Comparison of ENCODE assay signal across 31 mouse cellular contexts in genomic region chr5:98430060-98430459, GRCm38 (mm10).
A peak's percentile ranks its signal among the peaks of the same experiment; 100 is the strongest.
DNase-seq lines count a peak whose midpoint lies in the region; ATAC-seq and TF ChIP-seq lines count a peak whose summit lies in the region.
"Had no signal": no experiment of that assay in that cellular context is flagged by ENCODE, and none has a peak within 500 bp of the region (broad histone marks: within the 10 kb centered on the region; RNA-seq: fewer than 3 reads in every experiment).

No protein-coding gene starts in this region.

- H3K79me2 ChIP-seq in myocyte (ENCODE audit: control insufficient read depth, insufficient read depth) = no peaks in the 10 kb centered on the region

- TF ChIP-seq POLR2A in myocyte (IDR thresholded peaks at IDR 0.05; ENCODE audit: insufficient read length, low read depth) = no peak

- 67% methylated on average over 7 of the region's 7 CpGs for WGBS in hindbrain, embryonic 14.5 days
- WGBS in midbrain, embryonic 14.5 days = 76% methylated on average over 7 of the region's 7 CpGs

- H3K4me1 ChIP-seq in hindbrain, embryonic 14.5 days (replicated peaks; ENCODE audit: control insufficient read depth, insufficient read depth, low read length) = no peaks in the 10 kb centered on the region
- H3K4me1 ChIP-seq in midbrain, embryonic 14.5 days (ENCODE audit: control insufficient read depth, insufficient read depth, low read length) = no peaks in the 10 kb centered on the region
- H3K4me1 ChIP-seq: embryonic facial prominence, embryonic 13.5 days; forebrain, embryonic 12.5 days; heart, embryonic 13.5 days; liver, embryonic 12.5 days; megakaryocyte, embryonic 14.5 days; midbrain, embryonic 12.5 days had no signal

- no peak overlapping the region for H3K27ac ChIP-seq in hindbrain, embryonic 14.5 days
- no peak overlapping the region for H3K27ac ChIP-seq in midbrain, embryonic 14.5 days (replicated peaks; ENCODE audit: low read depth, low read length)
- H3K27ac ChIP-seq: embryonic facial prominence, embryonic 13.5 days; forebrain, embryonic 12.5 days; heart, embryonic 13.5 days; liver, embryonic 12.5 days; midbrain, embryonic 12.5 days; stomach, postnatal 0 days had no signal

- H3K9me3 ChIP-seq in hindbrain, embryonic 14.5 days (ENCODE audit: control insufficient read depth, low read length) = no peaks in the 10 kb centered on the region
- no peaks in the 10 kb centered on the region for H3K9me3 ChIP-seq in midbrain, embryonic 14.5 days (ENCODE audit: control insufficient read depth, low read length)
- H3K9me3 ChIP-seq: embryonic facial prominence, embryonic 13.5 days; forebrain, embryonic 12.5 days; liver, embryonic 12.5 days; midbrain, embryonic 12.5 days had no signal

- ATAC-seq in hindbrain, embryonic 14.5 days (ENCODE audit: low FRiP score) = no peak
- ATAC-seq in midbrain, embryonic 14.5 days (ENCODE audit: low FRiP score, low TSS enrichment) = no peak
- ATAC-seq: activated CD4-positive, CD25-positive, alpha-beta regulatory T cell, adult 4 months; forebrain, postnatal 0 days; hindbrain, embryonic 16.5 days; liver, embryonic 12.5 days; liver, postnatal 0 days had no signal

- H3K9ac ChIP-seq in hindbrain, embryonic 14.5 days = no peak overlapping the region
- no peak overlapping the region for H3K9ac ChIP-seq in midbrain, embryonic 14.5 days (replicated peaks; ENCODE audit: low read length)
- H3K9ac ChIP-seq: embryonic facial prominence, embryonic 13.5 days; forebrain, embryonic 12.5 days; forebrain, postnatal 0 days; heart, embryonic 13.5 days; liver, embryonic 12.5 days; liver, postnatal 0 days; midbrain, embryonic 12.5 days had no signal

- H3K27me3 ChIP-seq in myocyte (ENCODE audit: control insufficient read depth, insufficient read depth, insufficient read length) = no peaks in the 10 kb centered on the region
- no peaks in the 10 kb centered on the region for H3K27me3 ChIP-seq in hindbrain, embryonic 14.5 days (ENCODE audit: control insufficient read depth, insufficient read depth, low read length)
- H3K27me3 ChIP-seq in midbrain, embryonic 14.5 days (ENCODE audit: control insufficient read depth, insufficient read depth, low read length) = no peaks in the 10 kb centered on the region
- H3K27me3 ChIP-seq: embryonic facial prominence, embryonic 13.5 days; forebrain, embryonic 12.5 days; heart, embryonic 13.5 days; liver, embryonic 12.5 days; megakaryocyte, embryonic 14.5 days; midbrain, embryonic 12.5 days had no signal

- no peak overlapping the region for H3ac ChIP-seq in myocyte (ENCODE audit: control insufficient read depth, insufficient read length)

- no peak overlapping the region for H3K4me3 ChIP-seq in myocyte
- H3K4me3 ChIP-seq in hindbrain, embryonic 14.5 days (replicated peaks; ENCODE audit: low read length) = no peak overlapping the region
- no peak overlapping the region for H3K4me3 ChIP-seq in midbrain, embryonic 14.5 days (replicated peaks; ENCODE audit: low read depth, low read length)
- H3K4me3 ChIP-seq: embryonic facial prominence, embryonic 13.5 days; erythroblast, embryonic 14.5 days; forebrain, embryonic 12.5 days; heart, embryonic 13.5 days; liver, embryonic 12.5 days; megakaryocyte, embryonic 14.5 days; midbrain, embryonic 12.5 days had no signal

- H3K36me3 ChIP-seq in myocyte (ENCODE audit: control insufficient read depth, insufficient read depth) = no peaks in the 10 kb centered on the region
- H3K36me3 ChIP-seq in hindbrain, embryonic 14.5 days (replicated peaks; ENCODE audit: control insufficient read depth, insufficient read depth) = no peaks in the 10 kb centered on the region
- no peaks in the 10 kb centered on the region for H3K36me3 ChIP-seq in midbrain, embryonic 14.5 days (ENCODE audit: control insufficient read depth, insufficient read depth, low read length)
- H3K36me3 ChIP-seq: embryonic facial prominence, embryonic 13.5 days; forebrain, embryonic 12.5 days; heart, embryonic 13.5 days; liver, embryonic 12.5 days; midbrain, embryonic 12.5 days had no signal

- peak overlapping the region; percentile 37 for H3K4me2 ChIP-seq in myocyte (ENCODE audit: low read depth)
- no peak overlapping the region for H3K4me2 ChIP-seq in hindbrain, embryonic 14.5 days (replicated peaks)
- no peak overlapping the region for H3K4me2 ChIP-seq in midbrain, embryonic 14.5 days (ENCODE audit: low read length)
- H3K4me2 ChIP-seq: embryonic facial prominence, embryonic 13.5 days; forebrain, embryonic 12.5 days; heart, embryonic 13.5 days; liver, embryonic 12.5 days; midbrain, embryonic 12.5 days had no signal

- DNase-seq in lung, postnatal 36 days = peak; percentile 13
- no peak for DNase-seq in lung, postnatal 4 days
- DNase-seq in NIH3T3 (ENCODE audit: low read depth) = peak; percentile 42
- peak; percentile 30 for DNase-seq in adrenal gland, postnatal 14 days
- DNase-seq in hindbrain, embryonic 14.5 days (ENCODE audit: low spot score) = no peak
- no peak for DNase-seq in midbrain, embryonic 14.5 days
- DNase-seq in cerebellum, postnatal 14 days = no peak
- DNase-seq: cerebellum, adult 11 months; cerebellum, adult 9-11 months; forebrain, postnatal 0 days; heart, postnatal 10 days; kidney, adult 18-20 months; kidney, postnatal 4 days; layer of hippocampus, postnatal 36 days; left cerebral cortex, postnatal 4 days; liver, postnatal 0 days; lung, postnatal 10 days; right cerebral cortex, postnatal 25 days; thymus, adult 18-20 months; thymus, postnatal 4 days had no signal

TF ChIP-seq in myocyte, 11 proteins besides CTCF, POLR2A, EP300 and RAD21:
- TF ChIP-seq MAX (IDR thresholded peaks at IDR 0.05; ENCODE audit: low read depth) = no peak

Comparison
In these comparisons a context has a peak if more than half of its experiments do, and no peak if none do; other contexts are left out.
1. DNase-seq: peak in lung, postnatal 36 days (single experiment), NIH3T3 (single experiment) and adrenal gland, postnatal 14 days (single experiment); none in lung, postnatal 4 days (0 of 2), hindbrain, embryonic 14.5 days (single experiment), midbrain, embryonic 14.5 days (single experiment) and cerebellum, postnatal 14 days (0 of 2).